ENCODE assay signal across 8 mouse cellular contexts in genomic region chr4:151128641-151129541, GRCm38 (mm10). TPM values are rescaled to one million over a fixed set of nuclear protein-coding genes. Genes with fewer than 3 reads are reported as not detected.
DNase-seq lines count a peak whose midpoint lies in the region; ATAC-seq and TF ChIP-seq lines count a peak whose summit lies in the region.

No protein-coding gene starts in this region.

- peaks cover 3% of the 10 kb centered on the region for H3K27me3 ChIP-seq in heart, embryonic 11.5 days (ENCODE audit: control insufficient read depth, insufficient read depth, low read length)
- H3K27me3 ChIP-seq in liver, embryonic 14.5 days (ENCODE audit: control insufficient read depth, insufficient read depth, low read length): peaks cover 12% of the 10 kb centered on the region

- under 1% methylated on average over 69 of the region's 69 CpGs for WGBS in heart, embryonic 11.5 days (ENCODE audit: insufficient replicate concordance)
- WGBS in liver, embryonic 14.5 days (ENCODE audit: insufficient replicate concordance): 2% methylated on average over 69 of the region's 69 CpGs

- H3K9me3 ChIP-seq in heart, embryonic 11.5 days (replicated peaks; ENCODE audit: control insufficient read depth, low read length): no peaks in the 10 kb centered on the region
- no peaks in the 10 kb centered on the region for H3K9me3 ChIP-seq in liver, embryonic 14.5 days (ENCODE audit: control insufficient read depth, low read length)

- peak overlapping the region; percentile 87 for H3K9ac ChIP-seq in heart, embryonic 11.5 days (ENCODE audit: low read depth, low read length)
- H3K9ac ChIP-seq in liver, embryonic 14.5 days (replicated peaks): no peak overlapping the region

- H3K4me1 ChIP-seq in heart, embryonic 11.5 days (ENCODE audit: control insufficient read depth, insufficient read depth, low read length): peaks cover 28% of the 10 kb centered on the region
- no peaks in the 10 kb centered on the region for H3K4me1 ChIP-seq in liver, embryonic 14.5 days (replicated peaks; ENCODE audit: control insufficient read depth in 2 of 2, insufficient read depth in 2 of 2, low read length in 1 of 2)

- no peak for TF ChIP-seq EP300 in liver, embryonic 14.5 days (IDR thresholded peaks at IDR 0.05; ENCODE audit: low read depth)

- peak overlapping the region; percentile 65 for H3K4me3 ChIP-seq in heart, embryonic 11.5 days (ENCODE audit: low read depth, low read length)
- H3K4me3 ChIP-seq in liver, embryonic 14.5 days (ENCODE audit: insufficient read depth in 1 of 2, low read depth in 2 of 2, low read length in 2 of 2): peak overlapping the region; percentile 6 to 26; a peak in 2 of 4 replicates

- H3K4me2 ChIP-seq in heart, embryonic 11.5 days: peak overlapping the region; percentile 98
- H3K4me2 ChIP-seq in liver, embryonic 14.5 days (ENCODE audit: low read depth): peak overlapping the region; percentile 31

- H3K27ac ChIP-seq in heart, embryonic 11.5 days (ENCODE audit: low read depth, low read length): peak overlapping the region; percentile 76
- no peak overlapping the region for H3K27ac ChIP-seq in liver, embryonic 14.5 days

- peak; percentile 39 for DNase-seq in gastrocnemius, postnatal 10 days
- DNase-seq in gastrocnemius, postnatal 4 days (ENCODE audit: low spot score in 2 of 2): no peak
- DNase-seq in embryo, embryonic 10 days (ENCODE audit: low spot score): peak; percentile 92
- DNase-seq in layer of hippocampus, adult 11-12 months (ENCODE audit: low spot score): peak; percentile 85
- DNase-seq in liver, embryonic 14.5 days (ENCODE audit: low read depth in 3 of 3, low spot score in 3 of 3): no peak
- peak; percentile 95 for DNase-seq in retina, postnatal 1 day
- no peak for DNase-seq in thymus, adult 18-20 months

- no peaks in the 10 kb centered on the region for H3K36me3 ChIP-seq in heart, embryonic 11.5 days (ENCODE audit: control insufficient read depth, insufficient read depth, low read length)
- H3K36me3 ChIP-seq in liver, embryonic 14.5 days (replicated peaks; ENCODE audit: control insufficient read depth, insufficient read depth, low read depth): no peaks in the 10 kb centered on the region

- peak; percentile 53; the same call in 1 of the 2 replicates for ATAC-seq in heart, embryonic 11.5 days (replicated peaks; ENCODE audit: insufficient number of reproducible peaks, low FRiP score, low TSS enrichment)
- ATAC-seq in liver, embryonic 14.5 days (ENCODE audit: insufficient read depth): no peak

- no peak for TF ChIP-seq CTCF in liver, embryonic 14.5 days (IDR thresholded peaks at IDR 0.05; ENCODE audit: low read depth)

RNA-seq across cellular contexts. Expression of gene Gm13090, which starts 39.5 kb away (rescaled TPM):
- not detected for total RNA-seq in gastrocnemius, postnatal 10 days (2021)
- total RNA-seq in gastrocnemius, postnatal 4 days (2021): not detected
- polyA plus RNA-seq in heart, embryonic 11.5 days (2014; fragmentation: Nextera tagmentation; extraction: Ambion mirVana): 0.21 TPM in 1 of 2 replicates, not detected in the other
- not detected in 2 replicates for polyA plus RNA-seq in liver, embryonic 14.5 days (2012; rRNA removed)
- not detected in 2 replicates for polyA plus RNA-seq in liver, embryonic 14.5 days (2014; fragmentation: Nextera tagmentation; extraction: Ambion mirVana)

Comparison
In these comparisons a context has a peak if more than half of its experiments do, and no peak if none do; other contexts are left out.
1. DNase-seq: peak in gastrocnemius, postnatal 10 days (single experiment), embryo, embryonic 10 days (single experiment), layer of hippocampus, adult 11-12 months (single experiment) and retina, postnatal 1 day (single experiment); none in gastrocnemius, postnatal 4 days (0 of 2), liver, embryonic 14.5 days (0 of 3) and thymus, adult 18-20 months (0 of 2).